Mouse (Mus musculus) limb, embryonic 12.5 days (tissue): ENCODE data around the gene Polg2. TPM values are rescaled to one million over a fixed set of nuclear protein-coding genes. Genes with fewer than 3 reads are reported as not detected.

Source experiments
- ATAC-seq: fragments of 200-750 bp; cut with Nextera tagmentation; 2 replicates; pipeline ENCODE4 v1.8.0; 2017; ENCODE audit warnings: low read depth, moderate TSS enrichment; ENCODE audit not compliant: insufficient number of reproducible peaks, insufficient read depth, low FRiP score, low TSS enrichment
- H3K27ac ChIP-seq: fragments of 300-500 bp; sonication (generic); 2 replicates; pipeline ENCODE4 v1.5.1; 2016; ENCODE audit warnings: mild to moderate bottlenecking, moderate library complexity
- H3K27me3 ChIP-seq: fragments of 300-500 bp; sonication (generic); 2 replicates; pipeline ENCODE4 v1.6.1; 2016; ENCODE audit warnings: mild to moderate bottlenecking, moderate library complexity
- H3K36me3 ChIP-seq: fragments of 300-500 bp; sonication (generic); 2 replicates; pipeline ENCODE4 v1.6.1; 2016; ENCODE audit warnings: mild to moderate bottlenecking, moderate library complexity
- H3K4me1 ChIP-seq: fragments of 300-500 bp; sonication (generic); replicated peaks from 2 replicates; pipeline ENCODE4 v1.6.1; 2016
- H3K4me2 ChIP-seq: fragments of 300-500 bp; sonication (generic); 2 replicates; pipeline ENCODE4 v1.6.1; 2016; ENCODE audit warnings: mild to moderate bottlenecking, moderate library complexity
- H3K4me3 ChIP-seq: fragments of 300-500 bp; sonication (generic); replicated peaks from 2 replicates; pipeline ENCODE4 v1.5.1; 2016; ENCODE audit warnings: mild to moderate bottlenecking
- H3K9ac ChIP-seq: fragments of 300-500 bp; sonication (generic); replicated peaks from 2 replicates; pipeline ENCODE4 v1.6.1; 2016; ENCODE audit warnings: mild to moderate bottlenecking, moderate library complexity
- H3K9me3 ChIP-seq: fragments of 300-500 bp; sonication (generic); 2 replicates; pipeline ENCODE4 v1.6.1; 2016; ENCODE audit warnings: mild to moderate bottlenecking, moderate library complexity
- WGBS: fragments of 180-500 bp; shearing (Covaris S2); methylation state at CpG from one replicate; pipeline ENCODE4 v1.1.7; 2016; 5-methylcytosine and 5-hydroxymethylcytosine counted together
- microRNA-seq: library from miRNA; unstranded; fragments of <30 nt; microRNA quantifications from one replicate; pipeline ENCODE4, GENCODE M21; 2017
- polyA plus RNA-seq: library from polyadenylated mRNA; unstranded; fragments of >200 nt; fragmentation: Nextera tagmentation; extraction: Ambion mirVana; gene quantifications from 2 replicates; pipeline ENCODE4 v1.2.1, GENCODE M21; 2016

The Polg2 gene
- polyA plus RNA-seq, 1 experiment from 2014 or later = 14.8 TPM

DNA sequence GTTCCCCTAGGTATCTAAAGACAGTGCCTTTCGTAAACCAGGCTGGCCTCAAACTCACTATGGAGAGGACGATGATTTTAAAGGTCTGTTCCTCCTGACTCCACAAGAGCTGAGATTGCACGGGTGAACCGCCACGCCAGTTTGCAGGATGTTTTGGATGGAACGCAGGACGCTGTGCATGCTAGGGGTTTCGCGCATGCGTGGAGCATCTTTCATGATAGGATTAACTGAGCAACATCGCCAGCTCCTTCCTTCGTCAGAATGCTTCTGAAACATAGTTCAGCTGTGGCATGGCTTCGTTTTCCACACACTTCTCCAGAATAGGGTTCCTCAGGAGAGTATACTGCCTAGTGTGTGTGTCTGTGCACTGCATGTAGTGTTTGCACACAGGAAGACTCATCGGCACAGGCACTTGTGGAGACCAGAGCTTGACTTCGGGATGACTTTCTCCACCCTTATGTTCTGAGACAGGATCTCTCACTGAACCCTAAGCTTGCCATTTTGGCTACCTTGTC, 55.7 kb downstream of the Polg2 start:
- Histone ChIP-seq H3K27me3 (no peaks in the 10 kb centered on the region), H3K4me2 (no peak overlapping the region), H3K36me3 (no peaks in the 10 kb centered on the region), H3K4me1 (peaks cover 17% of the 10 kb centered on the region), H3K4me3 (no peak overlapping the region), H3K9ac (no peak overlapping the region), H3K9me3 (no peaks in the 10 kb centered on the region), H3K27ac (no peak overlapping the region)
- 84% methylated on average over 15 of the region's 15 CpGs for WGBS
- no peak for ATAC-seq

DNA sequence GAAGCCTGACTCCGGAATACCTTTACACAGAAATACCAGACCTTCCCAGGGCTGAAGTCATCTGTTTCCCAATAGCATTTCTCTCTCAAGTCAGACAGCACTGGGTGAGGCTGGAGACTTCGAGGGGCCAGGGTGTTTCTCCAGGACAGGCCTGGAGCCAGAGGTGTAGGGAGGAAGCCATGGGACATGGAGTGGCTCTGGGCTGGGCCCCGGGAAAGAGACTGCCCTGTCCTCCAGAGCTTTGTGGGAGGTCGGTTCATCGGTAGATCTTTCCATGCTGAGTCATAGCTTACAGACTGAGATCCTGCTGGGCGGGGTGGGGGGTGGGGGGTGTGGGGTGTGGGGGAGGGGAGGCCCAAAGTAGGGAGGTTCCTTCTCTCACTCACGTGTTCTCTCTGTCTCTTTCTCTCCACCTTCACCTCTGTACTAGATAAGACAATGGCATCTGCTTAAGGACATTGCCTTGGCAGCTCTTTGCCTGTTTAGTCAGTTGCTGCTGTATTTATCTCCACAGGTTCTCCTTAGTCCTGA, 56.4 kb downstream of the Polg2 start:
- Histone ChIP-seq H3K9ac (no peak overlapping the region), H3K27me3 (no peaks in the 10 kb centered on the region), H3K4me1 (peaks cover 10% of the 10 kb centered on the region), H3K36me3 (no peaks in the 10 kb centered on the region), H3K9me3 (no peaks in the 10 kb centered on the region), H3K4me3 (no peak overlapping the region), H3K27ac (no peak overlapping the region), H3K4me2 (no peak overlapping the region)
- ATAC-seq = no peak
- 14% methylated on average over 6 of the region's 7 CpGs for WGBS

DNA sequence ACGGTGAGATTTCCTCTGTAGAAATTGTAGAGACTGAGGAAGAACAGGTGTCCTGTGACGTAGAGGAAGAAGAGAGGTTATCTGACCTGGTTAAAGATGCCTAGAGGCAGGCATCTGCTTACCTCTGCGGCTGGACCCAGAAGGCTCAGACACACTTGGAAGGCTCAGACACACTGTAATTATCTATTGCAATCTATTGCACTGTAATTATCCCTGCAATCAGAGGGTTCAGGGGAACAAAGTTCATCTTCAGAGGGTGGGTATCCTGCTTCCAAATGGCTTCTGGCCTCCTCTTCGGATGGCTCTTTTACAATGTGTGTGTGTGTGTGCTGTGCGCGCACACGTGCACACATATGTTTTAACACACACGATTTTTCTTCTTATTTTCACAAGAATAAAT, 59.0 kb downstream of the Polg2 start:
- Histone ChIP-seq H3K27me3 (no peaks in the 10 kb centered on the region), H3K36me3 (no peaks in the 10 kb centered on the region), H3K4me1 (peaks cover 5% of the 10 kb centered on the region), H3K27ac (no peak overlapping the region), H3K9ac (no peak overlapping the region), H3K4me3 (no peak overlapping the region), H3K9me3 (no peaks in the 10 kb centered on the region), H3K4me2 (no peak overlapping the region)
- no peak for ATAC-seq
- WGBS = 84% methylated on average over 8 of the region's 8 CpGs

Small RNAs within 50 kb of the gene (microRNA-seq; reads per million reads assigned to microRNA genes)
- gene Gm25994 (not detected), gene Mir3064 (9.8 reads per million, percentile 24 among the genes with 10 or more reads in this experiment)

Other genes starting within 250 kb of the Polg2 start
- gene Tex2, start 166.1 kb downstream of the Polg2 start, polyA plus RNA-seq = 7.8 and 8.1 TPM in 2 replicates
- 23.6 and 27.0 TPM in 2 replicates for gene Pecam1, start 28.9 kb downstream of the Polg2 start, polyA plus RNA-seq
- gene Milr1, start 28.3 kb downstream of the Polg2 start, polyA plus RNA-seq = 0.66 and 1.0 TPM in 2 replicates
- 420 and 426 TPM in 2 replicates for gene Ddx5, start 9.6 kb upstream of the Polg2 start, polyA plus RNA-seq
- gene Cep95, start 9.7 kb upstream of the Polg2 start, polyA plus RNA-seq = 27.3 and 30.4 TPM in 2 replicates
- gene Smurf2, start 141.2 kb upstream of the Polg2 start, polyA plus RNA-seq = 16.1 and 16.9 TPM in 2 replicates
- gene Kpna2, start 220.0 kb upstream of the Polg2 start, polyA plus RNA-seq = 501 and 513 TPM in 2 replicates
- 1.8 and 2.0 TPM in 2 replicates for gene 1810010H24Rik, start 246.1 kb upstream of the Polg2 start, polyA plus RNA-seq